Mouse (Mus musculus) cerebellum, adult 9-10 months (tissue): ENCODE results near the gene Csnk1e.
"Not testable (repeated sequence)": the region's sequence is repeated elsewhere in the genome, so short reads cannot be mapped to it uniquely, and the experiment has no call there.

Experiments used
- DNase-seq: peaks from one replicate; pipeline ENCODE4 v3.0.0; 2022

The Csnk1e gene

DNA sequence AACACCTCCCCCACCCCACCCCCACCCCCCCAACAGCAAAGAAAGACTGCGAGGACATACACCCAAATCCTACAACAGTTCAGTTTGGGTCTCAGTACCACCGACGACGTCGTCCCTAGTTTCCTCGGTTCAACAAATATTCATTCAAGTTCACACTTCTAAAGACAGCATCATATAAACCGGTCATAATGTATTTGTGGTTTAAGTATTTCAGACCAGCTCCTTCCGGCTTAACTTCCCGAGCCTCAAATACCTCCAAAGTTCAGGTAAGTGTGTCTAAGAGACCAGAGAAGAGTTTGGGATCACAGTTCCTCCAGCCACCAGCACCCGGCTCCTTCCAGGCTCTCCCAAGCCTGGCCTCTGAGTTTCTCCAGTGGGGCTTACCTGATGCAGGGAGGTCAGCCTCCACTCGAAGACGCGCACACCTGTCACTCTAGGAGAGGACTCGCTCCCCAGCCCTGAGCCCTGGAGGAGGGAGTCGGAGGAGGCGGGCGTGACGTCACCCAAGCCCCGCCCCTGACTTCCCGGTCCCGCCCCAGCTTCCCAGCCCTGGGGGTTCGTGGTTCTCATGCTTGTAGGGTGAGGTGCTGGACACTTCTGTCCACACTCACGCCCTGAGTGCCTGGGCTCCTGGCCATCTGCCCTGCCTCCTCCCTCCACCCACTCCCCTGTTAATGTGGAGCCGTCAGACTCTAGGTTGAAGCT lies at the start of gene Csnk1e:
Gene Csnk1e, minus strand, starts transcription at position 461 of the 705 bp plus-strand sequence.
- DNase-seq: no peak

GRCm38 (mm10) chr15:79504707-79505452 lies 49.5 kb upstream of the Csnk1e start, which contains the start of gene Kcnj4:
TSS of gene Kcnj4 (minus strand) at chr15:79505241.
- DNase-seq: no peak

GRCm38 (mm10) chr15:79503438-79503837 lies 48.1 kb upstream of the Csnk1e start:
- no peak for DNase-seq

DNA sequence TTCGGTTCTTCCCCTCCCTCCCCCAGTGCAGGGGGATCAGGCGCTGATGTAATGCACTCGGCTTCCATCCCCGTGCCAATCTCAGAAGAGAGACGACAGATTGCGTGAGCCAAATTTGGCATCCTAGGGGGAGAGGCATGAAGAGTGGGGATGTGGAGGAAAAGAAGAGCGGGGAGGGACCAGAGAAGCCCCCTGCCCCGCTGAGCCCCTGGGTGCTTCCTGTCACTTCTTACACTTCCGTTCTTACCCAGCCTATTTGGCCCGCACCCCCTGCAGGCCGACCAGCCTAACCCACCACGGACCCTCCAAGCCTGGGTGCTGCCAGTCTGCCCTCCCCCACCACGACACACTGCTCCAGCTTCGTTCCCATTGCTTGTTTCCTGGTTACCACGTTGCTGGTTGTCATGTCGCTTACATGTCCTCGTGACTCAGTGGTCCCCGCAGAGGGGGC lies 47.5 kb upstream of the Csnk1e start:
- DNase-seq: no peak

DNA sequence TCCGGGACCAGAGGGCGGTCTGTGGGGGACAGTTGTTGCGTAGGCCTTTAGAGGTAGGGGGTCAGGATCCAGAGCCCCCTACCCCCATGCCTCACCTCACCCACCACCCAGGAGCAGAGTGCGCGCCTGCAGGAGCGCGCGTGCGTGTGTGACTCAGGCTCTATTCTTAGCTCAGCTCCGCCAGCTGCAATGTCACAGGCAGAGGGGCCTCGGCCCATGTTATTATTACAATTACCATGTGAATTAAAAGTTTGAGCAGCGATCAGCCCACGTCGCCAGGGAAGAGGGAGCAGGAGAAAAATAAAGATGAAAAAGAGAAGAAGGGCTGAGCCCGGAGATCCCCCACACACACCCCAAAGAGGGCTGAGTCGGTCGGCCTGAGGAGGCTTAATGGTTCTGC lies 44.7 kb upstream of the Csnk1e start:
- DNase-seq: no peak

GRCm38 (mm10) chr15:79493527-79493926 lies 38.2 kb upstream of the Csnk1e start:
- no peak for DNase-seq

GRCm38 (mm10) chr15:79489463-79489862 lies 34.1 kb upstream of the Csnk1e start:
- DNase-seq: no peak

- DNase-seq: no peak
Measured at GRCm38 (mm10) chr15:79481181-79481688, 25.9 kb upstream of the Csnk1e start.

GRCm38 (mm10) chr15:79477227-79477626 lies 21.9 kb upstream of the Csnk1e start:
- DNase-seq: no peak

- no peak for DNase-seq
Measured at GRCm38 (mm10) chr15:79473638-79474355, 18.4 kb upstream of the Csnk1e start.

- DNase-seq: no peak
Measured at GRCm38 (mm10) chr15:79473042-79473441, 17.7 kb upstream of the Csnk1e start.

DNA sequence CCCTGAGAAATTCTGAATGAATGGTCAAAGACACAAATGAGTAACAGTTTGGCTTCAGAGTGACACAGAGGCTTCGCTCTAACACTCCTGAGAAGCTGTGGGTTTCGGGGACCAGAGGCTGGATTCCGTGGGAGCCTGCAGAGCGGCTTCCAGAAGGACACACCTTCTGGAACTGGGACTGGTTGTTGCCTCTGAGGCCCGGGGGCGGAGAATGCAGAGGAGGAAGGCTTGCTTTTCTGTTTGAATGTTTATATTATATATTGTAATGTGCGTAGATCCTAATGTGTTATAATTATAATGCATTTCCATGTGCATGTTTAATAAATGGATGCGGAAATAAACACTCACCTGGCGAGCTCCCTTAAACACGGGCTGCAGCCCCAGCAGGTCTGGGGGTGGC lies 15.7 kb upstream of the Csnk1e start:
- DNase-seq: no peak

DNA sequence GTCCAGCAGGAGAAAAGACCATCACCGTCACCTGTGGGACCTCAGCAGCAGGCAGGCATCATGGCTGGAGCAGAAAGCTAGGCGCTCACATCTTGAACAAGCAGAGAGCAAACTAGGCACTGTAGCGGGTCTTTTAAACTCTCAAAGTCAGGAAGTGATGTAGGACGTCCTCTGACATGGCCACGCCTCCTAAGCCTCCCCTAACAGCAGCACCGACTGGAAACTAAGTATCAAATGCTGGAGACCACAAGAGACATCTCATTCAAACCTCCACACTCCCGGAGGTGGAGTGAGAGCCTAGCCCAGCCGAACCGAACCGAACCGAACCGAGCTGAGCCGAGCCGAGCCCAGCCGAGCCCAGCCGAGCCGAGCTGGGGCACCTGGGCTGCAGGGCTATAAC lies 15.2 kb upstream of the Csnk1e start:
- DNase-seq: no peak

- no peak for DNase-seq
Measured at GRCm38 (mm10) chr15:79469577-79469976, 14.2 kb upstream of the Csnk1e start.

GRCm38 (mm10) chr15:79466601-79467286 lies 11.4 kb upstream of the Csnk1e start:
- peak; percentile 77 for DNase-seq

DNA sequence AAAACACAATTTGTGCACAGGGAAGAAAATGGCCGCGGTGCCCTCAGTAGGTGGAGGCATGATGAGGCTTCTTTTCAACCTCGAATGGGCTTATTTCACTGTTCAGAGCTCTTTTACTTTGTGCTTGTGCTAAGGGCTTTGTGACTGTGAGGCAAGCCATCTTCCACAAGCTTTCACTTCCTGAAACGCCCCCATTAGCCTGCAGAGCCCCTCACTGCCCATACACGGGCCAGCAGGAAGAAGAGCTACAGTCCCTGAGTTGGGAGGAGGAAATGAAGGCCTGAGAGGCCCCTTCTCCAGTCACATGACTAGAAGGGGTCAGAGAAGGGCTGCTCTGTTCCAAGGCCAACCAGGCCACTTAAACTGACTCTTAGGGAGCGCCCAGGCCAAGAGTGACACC lies 1.2 kb upstream of the Csnk1e start:
- no peak for DNase-seq

DNA sequence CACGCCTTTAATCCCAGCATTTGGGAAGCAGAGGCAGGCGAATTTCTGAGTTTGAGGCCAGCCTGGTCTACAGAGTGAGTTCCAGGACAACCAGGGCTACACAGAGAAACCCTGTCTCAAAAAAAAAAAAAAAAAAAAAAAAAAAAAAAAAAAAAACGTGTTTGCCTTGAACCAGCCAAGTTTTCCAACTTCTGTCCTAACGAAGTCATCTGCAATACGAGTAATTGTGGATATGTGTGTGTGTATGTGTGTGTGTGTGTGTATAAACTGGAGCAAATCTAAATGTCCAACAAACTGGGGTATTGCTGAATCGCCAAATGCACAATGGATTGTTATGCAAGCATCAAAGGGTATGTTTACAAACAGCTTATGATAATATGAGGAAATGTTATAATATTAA lies 738 bp upstream of the Csnk1e start:
- not testable (repeated sequence) for DNase-seq

GRCm38 (mm10) chr15:79453831-79454230 lies 1.5 kb downstream of the Csnk1e start:
- DNase-seq: no peak

- DNase-seq: no peak
Measured at GRCm38 (mm10) chr15:79448041-79448440, 7.3 kb downstream of the Csnk1e start.

- DNase-seq: no peak
Measured at GRCm38 (mm10) chr15:79445786-79446654, 9.3 kb downstream of the Csnk1e start.

DNA sequence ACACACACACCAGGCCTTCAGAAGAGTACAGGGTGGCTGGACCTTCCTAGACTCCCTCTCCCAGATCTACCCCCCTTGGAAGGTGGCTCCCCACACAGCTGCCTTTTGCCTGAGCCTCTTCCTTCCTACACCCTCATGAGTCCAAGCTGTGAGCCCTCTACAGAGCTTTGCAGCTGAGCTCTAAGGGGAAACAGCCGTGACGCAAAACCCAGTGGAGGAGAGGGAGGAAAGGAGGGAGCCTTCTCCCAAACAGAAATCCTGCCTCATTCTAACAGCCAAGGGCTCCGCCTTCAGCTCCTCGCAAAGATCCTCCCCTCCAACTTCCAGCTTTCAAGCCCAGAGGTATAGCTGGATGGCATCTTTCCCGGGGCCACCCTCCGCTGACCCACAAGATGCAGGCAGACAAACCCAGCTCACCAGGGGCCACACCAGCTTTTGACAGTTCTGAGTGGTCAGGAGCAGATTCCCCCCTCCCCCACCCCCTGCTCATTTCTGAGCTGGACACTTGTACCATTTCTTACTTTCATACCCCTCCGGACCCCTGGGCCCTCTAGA lies 11.4 kb downstream of the Csnk1e start:
- no peak for DNase-seq
